Mouse (Mus musculus) embryonic facial prominence, embryonic 15.5 days (tissue): ENCODE results near the gene Diras1. TPM values are rescaled to one million over a fixed set of nuclear protein-coding genes. Genes with fewer than 3 reads are reported as not detected.
"Not testable (repeated sequence)": the region's sequence is repeated elsewhere in the genome, so short reads cannot be mapped to it uniquely, and the experiment has no call there.

Experiments
- ATAC-seq: fragments of 200-750 bp; cut with Nextera tagmentation; 2 replicates; pipeline ENCODE4 v1.8.0; 2017; ENCODE audit warnings: low read depth, moderate TSS enrichment; ENCODE audit not compliant: insufficient number of reproducible peaks, low FRiP score, low TSS enrichment
- H3K27ac ChIP-seq: fragments of 300-500 bp; sonication (generic); replicated peaks from 2 replicates; pipeline ENCODE4 v1.5.1; 2015; ENCODE audit warnings: mild to moderate bottlenecking, inconsistent platforms
- H3K27me3 ChIP-seq: fragments of 300-500 bp; sonication (generic); 2 replicates; pipeline ENCODE4 v1.6.1; 2015; ENCODE audit warnings: inconsistent platforms
- H3K36me3 ChIP-seq: fragments of 300-500 bp; sonication (generic); 2 replicates; pipeline ENCODE4 v1.6.1; 2015; ENCODE audit warnings: mild to moderate bottlenecking, inconsistent platforms
- H3K4me1 ChIP-seq: fragments of 300-500 bp; sonication (generic); 2 replicates; pipeline ENCODE4 v1.6.1; 2015; ENCODE audit warnings: inconsistent platforms
- H3K4me2 ChIP-seq: fragments of 300-500 bp; sonication (generic); replicated peaks from 2 replicates; pipeline ENCODE4 v1.6.1; 2015; ENCODE audit warnings: mild to moderate bottlenecking, inconsistent platforms
- H3K4me3 ChIP-seq: fragments of 300-500 bp; sonication (generic); replicated peaks from 2 replicates; pipeline ENCODE4 v1.5.1; 2015; ENCODE audit warnings: mild to moderate bottlenecking, inconsistent platforms
- H3K9ac ChIP-seq: fragments of 300-500 bp; sonication (generic); 2 replicates; pipeline ENCODE4 v1.6.1; 2015; ENCODE audit warnings: inconsistent platforms
- H3K9me3 ChIP-seq: fragments of 300-500 bp; sonication (generic); replicated peaks from 2 replicates; pipeline ENCODE4 v1.6.1; 2016; ENCODE audit warnings: inconsistent platforms
- WGBS: fragments of 180-500 bp; shearing (Covaris S2); methylation state at CpG from one replicate; pipeline ENCODE4 v1.1.7; 2015; 5-methylcytosine and 5-hydroxymethylcytosine counted together
- polyA plus RNA-seq: library from polyadenylated mRNA; unstranded; fragments of >200 nt; fragmentation: Nextera tagmentation; extraction: Ambion mirVana; gene quantifications from 2 replicates; pipeline ENCODE4 v1.2.1, GENCODE M21; 2015

The Diras1 gene
- polyA plus RNA-seq, 1 experiment from 2014 or later = 1.9 TPM

DNA sequence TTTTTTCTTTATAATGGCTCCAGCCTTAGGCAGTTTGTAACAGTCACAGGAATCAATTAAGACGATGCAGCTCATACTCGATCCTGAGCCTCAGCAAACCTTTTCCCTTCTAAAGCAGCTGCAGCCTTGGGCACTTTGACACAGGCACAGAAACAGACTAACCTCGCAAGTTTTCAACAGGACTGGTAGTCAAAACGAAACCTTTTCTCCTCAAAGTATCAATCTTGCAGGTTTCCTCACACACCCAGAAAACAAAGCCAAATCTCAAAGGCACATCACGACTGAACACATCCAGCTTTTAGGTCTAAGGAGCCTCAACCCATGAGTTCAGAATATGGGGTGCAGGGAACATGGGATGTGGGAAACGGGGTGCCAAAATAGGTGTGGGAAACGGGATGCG, 28.1 kb downstream of the Diras1 start:
- ATAC-seq = no peak
- Histone ChIP-seq H3K9me3 (no peaks in the 10 kb centered on the region), H3K4me2 (no peak overlapping the region), H3K27me3 (peaks cover 21% of the 10 kb centered on the region), H3K4me1 (peaks cover 18% of the 10 kb centered on the region), H3K9ac (no peak overlapping the region), H3K36me3 (no peaks in the 10 kb centered on the region), H3K27ac (no peak overlapping the region), H3K4me3 (no peak overlapping the region)
- WGBS = 73% methylated on average over 8 of the region's 8 CpGs

DNA sequence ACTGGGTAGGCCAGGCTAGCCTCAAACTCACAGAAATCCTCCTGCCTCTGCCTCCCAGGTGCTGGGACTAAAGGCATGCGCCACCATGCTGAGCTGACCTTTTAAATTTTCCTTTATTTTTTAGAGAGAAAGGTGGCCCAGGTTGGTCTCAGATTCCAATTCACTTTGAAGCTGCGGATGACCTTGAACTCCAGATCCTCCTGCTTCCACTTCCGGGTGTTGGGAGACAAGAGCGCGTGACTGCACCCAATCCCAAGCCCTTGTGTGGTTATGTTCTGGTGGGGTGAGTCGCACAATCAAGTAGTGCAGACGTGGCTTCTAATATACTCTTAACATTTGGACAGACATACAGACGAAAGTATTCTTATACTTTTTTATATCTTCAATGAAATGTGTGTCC, 29.0 kb downstream of the Diras1 start:
- WGBS = 93% methylated on average over 8 of the region's 8 CpGs
- Histone ChIP-seq H3K9ac (no peak overlapping the region), H3K36me3 (no peaks in the 10 kb centered on the region)

DNA sequence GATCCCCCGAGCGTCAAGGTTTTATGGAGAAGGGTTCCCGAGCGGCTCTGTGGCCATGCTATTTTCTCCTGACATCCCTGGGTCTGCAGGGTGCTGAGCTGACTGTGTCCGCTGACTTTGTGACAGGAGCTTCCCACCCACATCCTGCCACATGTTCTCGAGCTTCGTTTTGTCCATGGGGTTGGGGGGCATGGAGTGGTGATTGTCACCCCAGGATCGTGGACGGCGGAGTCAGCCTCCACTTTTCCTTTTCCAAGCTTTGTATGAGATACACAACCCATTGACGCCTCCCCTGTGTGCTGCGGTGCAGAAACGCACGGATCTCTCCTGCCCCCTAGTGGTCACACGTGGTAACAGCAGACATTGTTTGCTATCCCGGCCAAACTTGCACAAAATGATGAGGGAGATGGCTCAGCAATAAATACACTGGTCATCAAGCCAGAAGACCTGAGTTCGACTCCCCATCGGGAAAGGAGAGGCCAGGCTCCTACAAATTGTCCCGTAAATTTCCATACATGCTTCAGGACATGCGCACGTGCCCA, 30.3 kb downstream of the Diras1 start:
- peaks cover 21% of the 10 kb centered on the region for H3K27me3 ChIP-seq
- no peaks in the 10 kb centered on the region for H3K36me3 ChIP-seq
- no peak for ATAC-seq
- peaks cover 18% of the 10 kb centered on the region for H3K4me1 ChIP-seq
- H3K4me2 ChIP-seq = peak overlapping the region; percentile 35; the same call in 1 of the 2 replicates
- 0 out of 2 replicates have a peak overlapping the region, but pooled peaks have one; percentile 9 for H3K4me3 ChIP-seq
- H3K9me3 ChIP-seq = no peaks in the 10 kb centered on the region
- H3K27ac ChIP-seq = no peak overlapping the region
- no peak overlapping the region for H3K9ac ChIP-seq
- WGBS = 9% methylated on average over 21 of the region's 21 CpGs

More for the DNA sequence above, 29.0 kb downstream of the Diras1 start:
- no peak overlapping the region for H3K27ac ChIP-seq
- H3K27me3 ChIP-seq = peaks cover 21% of the 10 kb centered on the region
- peaks cover 18% of the 10 kb centered on the region for H3K4me1 ChIP-seq
- no peaks in the 10 kb centered on the region for H3K9me3 ChIP-seq
- no peak for ATAC-seq
- no peak overlapping the region for H3K4me3 ChIP-seq
- H3K4me2 ChIP-seq = no peak overlapping the region

GRCm38 (mm10) chr10:80994621-80995020, 30.8 kb downstream of the Diras1 start:
- Histone ChIP-seq H3K9me3 (no peaks in the 10 kb centered on the region), H3K9ac (no peak overlapping the region), H3K36me3 (no peaks in the 10 kb centered on the region), H3K4me1 (peaks cover 16% of the 10 kb centered on the region), H3K27ac (no peak overlapping the region), H3K4me2 (peak overlapping the region; percentile 35; the same call in 1 of the 2 replicates), H3K4me3 (no peak overlapping the region), H3K27me3 (peaks cover 21% of the 10 kb centered on the region)
- WGBS = 54% methylated on average over 4 of the region's 4 CpGs
- no peak for ATAC-seq

GRCm38 (mm10) chr10:80993276-80993675, 32.2 kb downstream of the Diras1 start:
- Histone ChIP-seq H3K27me3 (peaks cover 15% of the 10 kb centered on the region), H3K4me1 (peaks cover 7% of the 10 kb centered on the region), H3K36me3 (no peaks in the 10 kb centered on the region), H3K4me2 (no peak overlapping the region), H3K4me3 (no peak overlapping the region), H3K27ac (no peak overlapping the region), H3K9ac (no peak overlapping the region), H3K9me3 (no peaks in the 10 kb centered on the region)
- 63% methylated on average over 5 of the region's 5 CpGs for WGBS
- no peak for ATAC-seq

GRCm38 (mm10) chr10:80991945-80992344, 33.5 kb downstream of the Diras1 start:
- H3K27me3 ChIP-seq = 0 out of 2 replicates have a peak, but pooled peaks cover 6% of the 10 kb centered on the region

GRCm38 (mm10) chr10:80991007-80991406, 34.5 kb downstream of the Diras1 start:
- Histone ChIP-seq H3K9me3 (no peaks in the 10 kb centered on the region), H3K4me2 (no peak overlapping the region), H3K27ac (no peak overlapping the region), H3K36me3 (no peaks in the 10 kb centered on the region), H3K27me3 (peaks cover 15% of the 10 kb centered on the region), H3K4me3 (no peak overlapping the region), H3K9ac (no peak overlapping the region), H3K4me1 (peaks cover 12% of the 10 kb centered on the region)
- ATAC-seq = no peak
- 20% methylated on average over 3 of the region's 3 CpGs for WGBS

More at GRCm38 (mm10) chr10:80991945-80992344, 33.5 kb downstream of the Diras1 start:
- Histone ChIP-seq H3K4me1 (peaks cover 12% of the 10 kb centered on the region), H3K9ac (no peak overlapping the region), H3K27ac (no peak overlapping the region), H3K4me2 (no peak overlapping the region), H3K4me3 (no peak overlapping the region), H3K36me3 (no peaks in the 10 kb centered on the region), H3K9me3 (no peaks in the 10 kb centered on the region)
- no peak for ATAC-seq
- WGBS = 71% methylated on average over 1 of the region's 1 CpGs

- 69% methylated on average over 7 of the region's 7 CpGs for WGBS
- peaks cover 21% of the 10 kb centered on the region for H3K27me3 ChIP-seq
Measured at GRCm38 (mm10) chr10:80990406-80990805, 35.1 kb downstream of the Diras1 start.

GRCm38 (mm10) chr10:80989854-80990253, 35.6 kb downstream of the Diras1 start:
- H3K36me3 ChIP-seq, H3K9me3 ChIP-seq, H3K4me2 ChIP-seq, H3K4me3 ChIP-seq, H3K9ac ChIP-seq, ATAC-seq, H3K27ac ChIP-seq: not testable (repeated sequence)
- Histone ChIP-seq H3K4me1 (peaks cover 20% of the 10 kb centered on the region), H3K27me3 (peaks cover 27% of the 10 kb centered on the region)
- 64% methylated on average over 4 of the region's 4 CpGs for WGBS

More at GRCm38 (mm10) chr10:80990406-80990805, 35.1 kb downstream of the Diras1 start:
- no peak for ATAC-seq
- Histone ChIP-seq H3K4me1 (peaks cover 18% of the 10 kb centered on the region), H3K4me2 (no peak overlapping the region), H3K9me3 (no peaks in the 10 kb centered on the region), H3K36me3 (no peaks in the 10 kb centered on the region), H3K27ac (no peak overlapping the region), H3K9ac (no peak overlapping the region), H3K4me3 (no peak overlapping the region)

GRCm38 (mm10) chr10:80989446-80989845, 36.0 kb downstream of the Diras1 start:
- Histone ChIP-seq H3K9ac (no peak overlapping the region), H3K4me1 (peaks cover 16% of the 10 kb centered on the region), H3K36me3 (no peaks in the 10 kb centered on the region), H3K27ac (no peak overlapping the region), H3K27me3 (peaks cover 31% of the 10 kb centered on the region), H3K9me3 (no peaks in the 10 kb centered on the region), H3K4me3 (no peak overlapping the region), H3K4me2 (no peak overlapping the region)
- no peak for ATAC-seq
- WGBS = 65% methylated on average over 6 of the region's 6 CpGs

GRCm38 (mm10) chr10:80987709-80988441, 37.6 kb downstream of the Diras1 start:
- H3K27ac ChIP-seq = peak overlapping the region; percentile 34; the same call in 1 of the 2 replicates
- H3K4me2 ChIP-seq = 0 out of 2 replicates have a peak overlapping the region, but pooled peaks have one; percentile 10
- H3K9me3 ChIP-seq = no peaks in the 10 kb centered on the region
- peaks cover 16% of the 10 kb centered on the region for H3K4me1 ChIP-seq
- no peak overlapping the region for H3K4me3 ChIP-seq
- no peak overlapping the region for H3K9ac ChIP-seq
- no peaks in the 10 kb centered on the region for H3K36me3 ChIP-seq
- peak; percentile 86 for ATAC-seq
- H3K27me3 ChIP-seq = peaks cover 34% of the 10 kb centered on the region
- WGBS = 8% methylated on average over 10 of the region's 10 CpGs
